Mouse (Mus musculus) hindbrain, postnatal 0 days (tissue): Measurements from ENCODE around the gene Slit3. TPM values are rescaled to one million over a fixed set of nuclear protein-coding genes. Genes with fewer than 3 reads are reported as not detected.
A peak's percentile ranks its signal among the peaks of the same experiment; 100 is the strongest.

Experiments used
- ATAC-seq: fragments of 200-750 bp; cut with Nextera tagmentation; 2 replicates; pipeline ENCODE4 v1.8.0; 2017; ENCODE audit warnings: mild to moderate bottlenecking, moderate TSS enrichment, moderate library complexity
- DNase-seq: peaks from one replicate; pipeline ENCODE4 v3.0.0-alpha.2; 2015; ENCODE audit warnings: low spot score
- H3K27ac ChIP-seq: fragments of 300-500 bp; sonication (generic); 2 replicates; pipeline ENCODE4 v1.5.1; 2014; ENCODE audit warnings: mild to moderate bottlenecking
- H3K27me3 ChIP-seq: fragments of 300-500 bp; sonication (generic); 2 replicates; pipeline ENCODE4 v1.6.1; 2014; ENCODE audit warnings: low read length, mixed read lengths; ENCODE audit not compliant: insufficient read depth
- H3K36me3 ChIP-seq: fragments of 300-500 bp; sonication (generic); 2 replicates; pipeline ENCODE4 v1.6.1; 2014; ENCODE audit warnings: low read length, mixed read lengths; ENCODE audit not compliant: insufficient read depth
- H3K4me1 ChIP-seq: fragments of 300-500 bp; sonication (generic); 2 replicates; pipeline ENCODE4 v1.6.1; 2014; ENCODE audit warnings: antibody characterized with exemption, low read length, mixed read lengths; ENCODE audit not compliant: insufficient read depth
- H3K4me2 ChIP-seq: fragments of 300-500 bp; sonication (generic); 2 replicates; pipeline ENCODE4 v1.6.1; 2014; ENCODE audit warnings: low read depth, mild to moderate bottlenecking, low read length, moderate library complexity, mixed read lengths
- H3K4me3 ChIP-seq: fragments of 300-500 bp; sonication (generic); 2 replicates; pipeline ENCODE4 v1.5.1; 2014; ENCODE audit warnings: low read length
- H3K9ac ChIP-seq: fragments of 300-500 bp; sonication (generic); replicated peaks from 2 replicates; pipeline ENCODE4 v1.6.1; 2014; ENCODE audit warnings: mild to moderate bottlenecking, low read length, moderate library complexity, mixed read lengths
- H3K9me3 ChIP-seq: fragments of 300-500 bp; sonication (generic); 2 replicates; pipeline ENCODE4 v1.6.1; 2016; ENCODE audit warnings: low read length, mixed read lengths
- CTCF ChIP-seq: IDR thresholded peaks from 2 replicates; pipeline ENCODE4 v1.5.1; 2016; ENCODE audit warnings: antibody characterized with exemption, control low read depth, low read depth
- WGBS: fragments of 180-500 bp; shearing (Covaris S2); extraction: QIAGEN DNeasy Blood & Tissue Kit; methylation state at CpG from one replicate; pipeline ENCODE4 v1.1.7; 2014; 5-methylcytosine and 5-hydroxymethylcytosine counted together
- polyA plus RNA-seq: library from polyadenylated mRNA; unstranded; fragments of >200 nt; fragmentation: Nextera tagmentation; extraction: Ambion mirVana; gene quantifications from 2 replicates; pipeline ENCODE4 v1.2.1, GENCODE M21; 2015
- total RNA-seq: library from RNA; depleted of rRNA; stranded (reverse); fragments of >200 nt; gene quantifications from 2 replicates; pipeline ENCODE4 v1.2.3, GENCODE M21; 2014

Gene Slit3
- total and polyA plus RNA-seq, 2 experiments from 2014 or later = 4.9 to 13.4 TPM

- Histone ChIP-seq H3K9ac (no peak overlapping the region), H3K4me2 (peak overlapping the region; percentile 95), H3K9me3 (no peaks in the 10 kb centered on the region), H3K27ac (no peak overlapping the region), H3K27me3 (peaks cover 5% of the 10 kb centered on the region), H3K4me1 (0 out of 2 replicates have a peak, but pooled peaks cover 4% of the 10 kb centered on the region), H3K36me3 (no peaks in the 10 kb centered on the region), H3K4me3 (peak overlapping the region; percentile 65)
- no peak for TF ChIP-seq CTCF
- WGBS = 4% methylated on average over 23 of the region's 23 CpGs
- no peak for ATAC-seq
- DNase-seq = no peak
Measured at GRCm38 (mm10) chr11:35122091-35122811, 1.2 kb downstream of the Slit3 start.

- no peak for TF ChIP-seq CTCF
Measured at GRCm38 (mm10) chr11:35124489-35125107, 3.6 kb downstream of the Slit3 start.

GRCm38 (mm10) chr11:35125108-35125490, 4.1 kb downstream of the Slit3 start:
- no peak overlapping the region for H3K4me2 ChIP-seq

More at GRCm38 (mm10) chr11:35124489-35125107, 3.6 kb downstream of the Slit3 start:
- H3K4me1 ChIP-seq = 0 out of 2 replicates have a peak, but pooled peaks cover 4% of the 10 kb centered on the region
- no peak overlapping the region for H3K4me3 ChIP-seq
- H3K4me2 ChIP-seq = no peak overlapping the region
- no peak overlapping the region for H3K27ac ChIP-seq
- no peaks in the 10 kb centered on the region for H3K36me3 ChIP-seq
- DNase-seq (no peak), ATAC-seq (no peak)
- no peaks in the 10 kb centered on the region for H3K9me3 ChIP-seq
- peaks cover 5% of the 10 kb centered on the region for H3K27me3 ChIP-seq
- 64% methylated on average over 17 of the region's 17 CpGs for WGBS
- H3K9ac ChIP-seq = no peak overlapping the region

GRCm38 (mm10) chr11:35131740-35132139, 10.7 kb downstream of the Slit3 start:
- no peak overlapping the region for H3K4me3 ChIP-seq
- TF ChIP-seq CTCF = no peak
- H3K4me1 ChIP-seq = no peaks in the 10 kb centered on the region
- no peaks in the 10 kb centered on the region for H3K9me3 ChIP-seq
- no peaks in the 10 kb centered on the region for H3K27me3 ChIP-seq
- ATAC-seq (no peak), DNase-seq (no peak)
- H3K4me2 ChIP-seq = no peak overlapping the region
- 77% methylated on average over 5 of the region's 5 CpGs for WGBS
- no peak overlapping the region for H3K9ac ChIP-seq
- H3K27ac ChIP-seq = no peak overlapping the region
- H3K36me3 ChIP-seq = no peaks in the 10 kb centered on the region

More at GRCm38 (mm10) chr11:35125108-35125490, 4.1 kb downstream of the Slit3 start:
- Histone ChIP-seq H3K4me3 (no peak overlapping the region), H3K27me3 (peaks cover 5% of the 10 kb centered on the region), H3K9ac (no peak overlapping the region), H3K9me3 (no peaks in the 10 kb centered on the region), H3K36me3 (no peaks in the 10 kb centered on the region), H3K27ac (no peak overlapping the region), H3K4me1 (0 out of 2 replicates have a peak, but pooled peaks cover 4% of the 10 kb centered on the region)
- 74% methylated on average over 10 of the region's 10 CpGs for WGBS
- DNase-seq (no peak), ATAC-seq (no peak)
- no peak for TF ChIP-seq CTCF

GRCm38 (mm10) chr11:35136625-35137024, 15.6 kb downstream of the Slit3 start:
- no peak for TF ChIP-seq CTCF
- no peaks in the 10 kb centered on the region for H3K9me3 ChIP-seq
- H3K4me3 ChIP-seq = no peak overlapping the region
- H3K27ac ChIP-seq = no peak overlapping the region
- H3K4me1 ChIP-seq = no peaks in the 10 kb centered on the region
- H3K9ac ChIP-seq = no peak overlapping the region
- no peak overlapping the region for H3K4me2 ChIP-seq
- H3K36me3 ChIP-seq = no peaks in the 10 kb centered on the region
- DNase-seq (no peak), ATAC-seq (no peak)
- H3K27me3 ChIP-seq = no peaks in the 10 kb centered on the region
- whole genome bisulfite sequencing = 76% methylated on average over 9 of the region's 9 CpGs

- ATAC-seq = no peak
- Histone ChIP-seq H3K4me2 (no peak overlapping the region), H3K9ac (no peak overlapping the region), H3K27ac (no peak overlapping the region), H3K4me3 (no peak overlapping the region), H3K27me3 (no peaks in the 10 kb centered on the region), H3K36me3 (no peaks in the 10 kb centered on the region), H3K4me1 (peaks cover 8% of the 10 kb centered on the region; the same call in 1 of the 2 replicates), H3K9me3 (no peaks in the 10 kb centered on the region)
- TF ChIP-seq CTCF = no peak
- no peak for DNase-seq
- WGBS = 88% methylated on average over 6 of the region's 6 CpGs
Measured at GRCm38 (mm10) chr11:35140092-35140491, 19.1 kb downstream of the Slit3 start.

GRCm38 (mm10) chr11:35142202-35142601, 21.2 kb downstream of the Slit3 start:
- no peaks in the 10 kb centered on the region for H3K27me3 ChIP-seq
- H3K4me1 ChIP-seq = peaks cover 8% of the 10 kb centered on the region; the same call in 1 of the 2 replicates
- H3K9ac ChIP-seq = no peak overlapping the region
- WGBS = 61% methylated on average over 5 of the region's 5 CpGs
- no peak for DNase-seq
- no peaks in the 10 kb centered on the region for H3K36me3 ChIP-seq
- no peak overlapping the region for H3K27ac ChIP-seq
- TF ChIP-seq CTCF = no peak
- ATAC-seq = no peak
- H3K4me3 ChIP-seq = no peak overlapping the region
- no peaks in the 10 kb centered on the region for H3K9me3 ChIP-seq
- H3K4me2 ChIP-seq = no peak overlapping the region
